Mouse (Mus musculus): Measurements from ENCODE around the gene Ptpn18.
"Not testable (repeated sequence)": the region's sequence is repeated elsewhere in the genome, so short reads cannot be mapped to it uniquely, and the experiment has no call there.

Gene Ptpn18

GRCm38 (mm10) chr1:34459284-34460060, at the start of gene Ptpn18:
Ptpn18 (plus strand) TSS chr1:34459762.
- peak; percentile 84 to 97 for DNase-seq (ENCODE audit: low spot score in 2 of 2)

- no peak for DNase-seq (ENCODE audit: low spot score in 2 of 2)
Observed at GRCm38 (mm10) chr1:34428466-34428865, 31.1 kb upstream of the Ptpn18 start.

GRCm38 (mm10) chr1:34429281-34429680, 30.3 kb upstream of the Ptpn18 start:
- no peak for DNase-seq (ENCODE audit: low spot score in 2 of 2)

- DNase-seq (ENCODE audit: low spot score in 2 of 2), result no peak
Observed at GRCm38 (mm10) chr1:34430981-34431380, 28.6 kb upstream of the Ptpn18 start.

- DNase-seq (ENCODE audit: low spot score in 2 of 2), result no peak
Observed at GRCm38 (mm10) chr1:34431431-34431830, 28.1 kb upstream of the Ptpn18 start.

GRCm38 (mm10) chr1:34432411-34432775, 27.2 kb upstream of the Ptpn18 start:
- peak in 1 of 2 experiments; percentile 8 for DNase-seq (ENCODE audit: low spot score in 2 of 2)

GRCm38 (mm10) chr1:34432776-34433481, 26.6 kb upstream of the Ptpn18 start:
- DNase-seq (ENCODE audit: low spot score in 2 of 2), result no peak

- DNase-seq (ENCODE audit: low spot score in 2 of 2), result no peak
Observed at GRCm38 (mm10) chr1:34433891-34434521, 25.6 kb upstream of the Ptpn18 start.

GRCm38 (mm10) chr1:34434660-34435160, 24.9 kb upstream of the Ptpn18 start:
- DNase-seq (ENCODE audit: low spot score in 2 of 2), result peak; percentile 88 to 89

GRCm38 (mm10) chr1:34435371-34436120, 24.0 kb upstream of the Ptpn18 start:
- DNase-seq (ENCODE audit: low spot score in 2 of 2), result no peak

- DNase-seq (ENCODE audit: low spot score in 2 of 2), result no peak
Observed at GRCm38 (mm10) chr1:34436374-34436773, 23.2 kb upstream of the Ptpn18 start.

- DNase-seq (ENCODE audit: low spot score in 2 of 2), result not testable (repeated sequence)
Observed at GRCm38 (mm10) chr1:34437366-34437765, 22.2 kb upstream of the Ptpn18 start.

GRCm38 (mm10) chr1:34438381-34439051, 21.0 kb upstream of the Ptpn18 start:
- DNase-seq (ENCODE audit: low spot score in 2 of 2), result no peak

GRCm38 (mm10) chr1:34439215-34439960, 20.2 kb upstream of the Ptpn18 start, which contains the start of the genes Ccdc115 and Imp4:
Ccdc115 (minus strand) TSS chr1:34439672.
Imp4 (plus strand) TSS chr1:34439851.
- peak; percentile 88 to 92 for DNase-seq (ENCODE audit: low spot score in 2 of 2)

GRCm38 (mm10) chr1:34439961-34440630, 19.5 kb upstream of the Ptpn18 start:
- no peak for DNase-seq (ENCODE audit: low spot score in 2 of 2)

GRCm38 (mm10) chr1:34443124-34443523, 16.4 kb upstream of the Ptpn18 start:
- no peak for DNase-seq (ENCODE audit: low spot score in 2 of 2)

GRCm38 (mm10) chr1:34458431-34458830, 1.1 kb upstream of the Ptpn18 start:
- no peak for DNase-seq (ENCODE audit: low spot score in 2 of 2)

- peak in 1 of 2 experiments; percentile 29 for DNase-seq (ENCODE audit: low spot score in 2 of 2)
Observed at GRCm38 (mm10) chr1:34460061-34460441, 489 bp downstream of the Ptpn18 start.

GRCm38 (mm10) chr1:34462766-34463165, 3.2 kb downstream of the Ptpn18 start:
- peak in 1 of 2 experiments; percentile 19 for DNase-seq (ENCODE audit: low spot score in 2 of 2)
